Mouse (Mus musculus): ENCODE results near the gene Adamts20. TPM values are rescaled to one million over a fixed set of nuclear protein-coding genes. Genes with fewer than 3 reads are reported as not detected.

Adamts20 gene
- 4.9 and 5.0 TPM in 2 replicates for polyA plus RNA-seq (2012; rRNA removed)

GRCm38 (mm10) chr15:94465318-94465717 lies at the start of gene Adamts20:
Gene Adamts20 (minus strand): TSS chr15:94465418.

Other genes starting within 250 kb of the Adamts20 start
- 4.9 and 6.1 TPM in 2 replicates for gene Pus7l, start 78.1 kb upstream of the Adamts20 start, polyA plus RNA-seq (2012; rRNA removed)
- gene Irak4, start 78.2 kb upstream of the Adamts20 start, polyA plus RNA-seq (2012; rRNA removed) = 1.5 and 2.1 TPM in 2 replicates
- gene Twf1, start 124.5 kb upstream of the Adamts20 start, polyA plus RNA-seq (2012; rRNA removed) = 47.4 and 57.3 TPM in 2 replicates
- gene Tmem117, start 163.8 kb upstream of the Adamts20 start, polyA plus RNA-seq (2012; rRNA removed) = 1.6 and 2.4 TPM in 2 replicates

All from central nervous system, embryonic 14 days (tissue).